Mouse (Mus musculus) liver, adult 2 months (tissue): ENCODE data around the gene Hoxb7.

ENCODE experiments used
- CTCF ChIP-seq: fragments of 200-500 bp; IDR thresholded peaks from 2 replicates; pipeline ENCODE4 v1.5.1; 2011; ENCODE audit warnings: low read depth, low read length, control low read depth
- POLR2A ChIP-seq: fragments of 200-500 bp; IDR thresholded peaks from 2 replicates; pipeline ENCODE4 v1.6.1; 2011; ENCODE audit warnings: low read length, control low read depth; ENCODE audit not compliant: insufficient read depth; ENCODE audit errors: extremely low read depth

DNA sequence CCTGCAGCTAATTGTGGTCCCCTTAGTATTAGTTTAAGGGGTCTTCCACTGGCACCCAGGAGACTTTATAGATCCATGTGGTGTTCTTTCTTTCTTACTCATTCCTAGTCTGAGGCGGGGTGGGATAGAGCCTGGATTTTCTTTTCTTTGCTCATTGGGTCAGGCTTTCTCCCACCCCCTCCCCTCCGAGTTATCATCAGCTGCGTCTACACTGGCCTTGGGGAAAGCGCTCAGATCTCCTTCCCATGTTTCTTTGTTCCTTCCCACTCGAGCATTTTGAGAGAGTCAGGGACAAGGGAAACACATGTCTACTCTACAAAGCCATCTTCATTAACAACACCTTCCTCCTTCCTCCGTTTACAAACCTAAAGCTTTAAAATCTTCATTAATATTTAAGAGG, 50.6 kb downstream of the Hoxb7 start:
- TF ChIP-seq CTCF: no peak
- no peak for TF ChIP-seq POLR2A
